Mouse (Mus musculus) heart, embryonic 14.5 days (tissue): ENCODE measurements at regions not wholly inside any gene's neighbourhood (a gene's known extent, or its start where the extent isn't known, plus 50 kb on each side); places are given as distances from the start of the nearest gene placed in this dataset.

ENCODE experiments used
- ATAC-seq: fragments of 200-750 bp; cut with Nextera tagmentation; 2 replicates; pipeline ENCODE4 v1.8.0; 2017; ENCODE audit warnings: low read depth, moderate TSS enrichment; ENCODE audit not compliant: insufficient number of reproducible peaks, insufficient read depth, low FRiP score
- H3K27ac ChIP-seq, 2 experiments: fragments of 200-500 bp in 1 of 2; fragments of 300-500 bp in 1 of 2; sonication (generic) in 1 of 2; replicated peaks in 1 of 2; 2 replicates each; pipeline ENCODE4 v1.5.1; 2012 to 2014; ENCODE audit warnings: low read depth in 2 of 2, low read length in 2 of 2, control low read depth in 1 of 2, mild to moderate bottlenecking in 1 of 2, mixed read lengths in 1 of 2; ENCODE audit not compliant: control insufficient read depth in 1 of 2, insufficient read depth in 1 of 2
- H3K27me3 ChIP-seq: fragments of 300-500 bp; sonication (generic); 2 replicates; pipeline ENCODE4 v1.6.1; 2014; ENCODE audit warnings: mild to moderate bottlenecking, low read length, control low read depth; ENCODE audit not compliant: control insufficient read depth, insufficient read depth
- H3K36me3 ChIP-seq: fragments of 300-500 bp; sonication (generic); 2 replicates; pipeline ENCODE4 v1.6.1; 2014; ENCODE audit warnings: mild to moderate bottlenecking, control low read depth, low read length, mixed read lengths; ENCODE audit not compliant: control insufficient read depth, insufficient read depth
- H3K4me1 ChIP-seq, 2 experiments: fragments of 200-500 bp in 1 of 2; fragments of 300-500 bp in 1 of 2; sonication (generic) in 1 of 2; 2 replicates each; pipeline ENCODE4 v1.6.1; 2012 to 2014; ENCODE audit warnings: low read length in 2 of 2, control low read depth in 1 of 2, mixed read lengths in 1 of 2; ENCODE audit not compliant: control insufficient read depth in 2 of 2, insufficient read depth in 2 of 2
- H3K4me2 ChIP-seq: fragments of 300-500 bp; sonication (generic); 2 replicates; pipeline ENCODE4 v1.6.1; 2014; ENCODE audit warnings: mild to moderate bottlenecking, low read length
- H3K4me3 ChIP-seq, 2 experiments: fragments of 200-500 bp in 1 of 2; fragments of 300-500 bp in 1 of 2; sonication (generic) in 1 of 2; 2 replicates each; pipeline ENCODE4 v1.5.1; 2012 to 2014; ENCODE audit warnings: low read length in 2 of 2, mild to moderate bottlenecking in 2 of 2, control low read depth in 1 of 2, low read depth in 1 of 2, moderate library complexity in 1 of 2; ENCODE audit not compliant: control insufficient read depth in 1 of 2, insufficient read depth in 1 of 2
- H3K9ac ChIP-seq: fragments of 300-500 bp; sonication (generic); 2 replicates; pipeline ENCODE4 v1.6.1; 2014; ENCODE audit warnings: mild to moderate bottlenecking, low read length
- H3K9me3 ChIP-seq: fragments of 300-500 bp; sonication (generic); 2 replicates; pipeline ENCODE4 v1.6.1; 2016; ENCODE audit warnings: low read length, control low read depth; ENCODE audit not compliant: control insufficient read depth
- WGBS: fragments of 180-500 bp; shearing (Covaris S2); extraction: QIAGEN DNeasy Blood & Tissue Kit; methylation state at CpG from one replicate; pipeline ENCODE4 v1.1.7; 2014; 5-methylcytosine and 5-hydroxymethylcytosine counted together

DNA sequence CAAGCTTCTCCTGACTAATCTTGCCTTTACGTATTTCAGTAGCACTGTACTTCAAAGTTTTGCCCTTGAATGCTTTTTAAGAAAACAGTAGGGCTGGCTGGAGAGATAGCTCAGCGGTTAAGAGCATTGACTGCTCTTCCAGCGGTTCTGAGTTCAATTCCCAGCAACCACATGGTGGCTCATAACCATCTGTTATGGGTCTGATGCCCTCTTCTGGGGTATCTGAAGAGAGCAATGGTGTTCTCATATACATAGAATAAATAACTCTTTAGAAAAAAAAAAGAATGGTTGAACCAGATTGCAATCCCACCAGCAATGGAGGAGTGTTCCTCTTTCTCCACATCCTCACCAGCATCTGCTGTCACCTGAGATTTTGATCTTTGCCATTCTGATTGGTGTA, 372.6 kb downstream of the Gpat3 start:
- no peak for ATAC-seq
- H3K4me1 ChIP-seq: no peaks in the 10 kb centered on the region
- no peak overlapping the region for H3K4me3 ChIP-seq
- H3K4me2 ChIP-seq: no peak overlapping the region
- no peak overlapping the region for H3K9ac ChIP-seq
- H3K27ac ChIP-seq: no peak overlapping the region
- no peaks in the 10 kb centered on the region for H3K36me3 ChIP-seq
- H3K9me3 ChIP-seq: no peaks in the 10 kb centered on the region
- H3K27me3 ChIP-seq: no peaks in the 10 kb centered on the region
- WGBS: 82% methylated on average over 3 of the region's 3 CpGs

GRCm38 (mm10) chr5:101216837-101217571, 371.5 kb downstream of the Gpat3 start:
- 73% methylated on average over 10 of the region's 10 CpGs for WGBS
- H3K9ac ChIP-seq: no peak overlapping the region
- H3K36me3 ChIP-seq: no peaks in the 10 kb centered on the region
- no peaks in the 10 kb centered on the region for H3K4me1 ChIP-seq
- no peak overlapping the region for H3K4me3 ChIP-seq
- H3K27ac ChIP-seq: no peak overlapping the region
- ATAC-seq: no peak
- H3K4me2 ChIP-seq: no peak overlapping the region
- no peaks in the 10 kb centered on the region for H3K9me3 ChIP-seq
- H3K27me3 ChIP-seq: no peaks in the 10 kb centered on the region

GRCm38 (mm10) chr5:101211974-101212373, 366.5 kb downstream of the Gpat3 start:
- 67% methylated on average over 4 of the region's 4 CpGs for WGBS
- no peak overlapping the region for H3K9ac ChIP-seq
- ATAC-seq: no peak

DNA sequence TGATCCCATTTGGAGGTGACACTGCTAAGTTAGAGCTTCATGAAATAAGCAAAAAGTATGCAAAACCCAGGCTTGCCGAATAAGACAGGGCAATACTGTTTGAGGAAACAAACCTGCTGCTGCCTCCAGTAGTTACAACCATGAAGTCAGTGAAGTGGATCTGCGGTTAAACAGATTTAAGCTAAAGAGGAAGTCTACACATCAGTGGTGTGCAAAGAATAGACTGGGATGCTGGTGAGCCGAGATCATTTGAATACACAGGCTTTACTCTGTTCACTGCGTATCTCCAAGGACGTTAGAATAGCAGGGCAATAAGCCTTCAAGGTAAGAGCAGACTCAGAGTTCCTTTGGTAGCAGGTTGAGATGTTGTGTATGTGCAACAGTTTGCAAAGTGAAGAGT, 362.6 kb downstream of the Gpat3 start:
- Histone ChIP-seq H3K27me3 (no peaks in the 10 kb centered on the region), H3K4me3 (no peak overlapping the region), H3K27ac (no peak overlapping the region), H3K9ac (no peak overlapping the region), H3K9me3 (no peaks in the 10 kb centered on the region), H3K4me2 (no peak overlapping the region), H3K4me1 (no peaks in the 10 kb centered on the region), H3K36me3 (no peaks in the 10 kb centered on the region)
- 80% methylated on average over 5 of the region's 5 CpGs for WGBS
- no peak for ATAC-seq

More at GRCm38 (mm10) chr5:101211974-101212373, 366.5 kb downstream of the Gpat3 start:
- H3K27ac ChIP-seq: no peak overlapping the region
- H3K9me3 ChIP-seq: no peaks in the 10 kb centered on the region
- H3K27me3 ChIP-seq: no peaks in the 10 kb centered on the region
- no peaks in the 10 kb centered on the region for H3K4me1 ChIP-seq
- H3K4me3 ChIP-seq: no peak overlapping the region
- H3K36me3 ChIP-seq: no peaks in the 10 kb centered on the region
- H3K4me2 ChIP-seq: no peak overlapping the region

GRCm38 (mm10) chr5:101195501-101195900, 350.0 kb downstream of the Gpat3 start:
- no peak overlapping the region for H3K9ac ChIP-seq
- no peaks in the 10 kb centered on the region for H3K27me3 ChIP-seq
- no peak overlapping the region for H3K4me2 ChIP-seq
- H3K9me3 ChIP-seq: no peaks in the 10 kb centered on the region
- no peaks in the 10 kb centered on the region for H3K4me1 ChIP-seq
- no peaks in the 10 kb centered on the region for H3K36me3 ChIP-seq
- WGBS: 71% methylated on average over 4 of the region's 4 CpGs
- H3K27ac ChIP-seq: no peak overlapping the region
- no peak overlapping the region for H3K4me3 ChIP-seq
- no peak for ATAC-seq

DNA sequence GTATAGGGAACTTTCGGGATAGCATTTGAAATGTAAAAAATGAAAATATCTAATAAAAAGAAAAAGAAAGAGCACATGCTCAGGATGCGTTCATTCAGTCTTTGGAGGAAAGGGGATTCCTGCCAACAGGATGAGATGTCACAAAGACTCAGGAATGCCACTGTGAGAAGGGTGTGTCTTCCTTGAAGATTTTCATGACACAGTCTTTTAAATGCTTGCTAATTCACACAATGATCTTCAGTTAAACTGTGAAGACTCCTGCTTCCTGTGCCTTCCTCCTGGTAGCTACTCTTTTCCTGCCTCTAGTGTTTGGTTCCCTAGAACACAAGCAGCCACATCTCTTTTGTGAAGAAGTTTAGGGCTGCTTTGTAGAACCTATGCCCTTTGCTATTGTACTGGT, 345.5 kb downstream of the Gpat3 start:
- no peaks in the 10 kb centered on the region for H3K9me3 ChIP-seq
- 81% methylated on average over 2 of the region's 2 CpGs for WGBS
- H3K9ac ChIP-seq: no peak overlapping the region
- H3K36me3 ChIP-seq: no peaks in the 10 kb centered on the region
- H3K4me2 ChIP-seq: no peak overlapping the region
- H3K27ac ChIP-seq: no peak overlapping the region
- no peak for ATAC-seq
- no peak overlapping the region for H3K4me3 ChIP-seq
- H3K27me3 ChIP-seq: no peaks in the 10 kb centered on the region
- no peaks in the 10 kb centered on the region for H3K4me1 ChIP-seq

GRCm38 (mm10) chr5:101173183-101173582, 327.7 kb downstream of the Gpat3 start:
- H3K4me2 ChIP-seq: no peak overlapping the region
- no peaks in the 10 kb centered on the region for H3K9me3 ChIP-seq
- H3K36me3 ChIP-seq: no peaks in the 10 kb centered on the region
- H3K4me3 ChIP-seq: no peak overlapping the region
- peaks cover 0 to 4% of the 10 kb centered on the region in 2 experiments; a peak in 2 of 4 replicates for H3K4me1 ChIP-seq
- WGBS: 56% methylated on average over 9 of the region's 9 CpGs
- H3K9ac ChIP-seq: no peak overlapping the region
- H3K27ac ChIP-seq: no peak overlapping the region
- H3K27me3 ChIP-seq: no peaks in the 10 kb centered on the region
- ATAC-seq: no peak

DNA sequence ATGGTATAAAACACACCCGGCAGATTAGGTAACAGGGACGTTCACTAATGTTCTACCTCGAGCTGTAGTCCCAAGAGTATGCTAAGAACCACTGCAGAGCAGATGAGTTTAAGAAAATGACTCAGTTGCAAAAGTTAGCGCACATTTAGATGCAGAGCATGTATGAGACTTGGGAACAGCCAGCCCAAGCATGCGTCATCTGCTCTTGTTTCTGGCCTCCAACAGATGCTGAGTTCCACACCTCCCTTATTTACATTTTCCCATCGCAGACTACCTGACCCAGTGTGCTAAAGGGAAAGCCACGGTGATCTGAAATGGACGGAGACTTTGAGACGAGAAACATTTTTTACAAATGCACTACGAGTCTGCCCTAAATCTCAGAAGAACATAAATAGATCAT, 327.3 kb downstream of the Gpat3 start:
- ATAC-seq: no peak
- Histone ChIP-seq H3K4me3 (no peak overlapping the region), H3K27ac (no peak overlapping the region), H3K36me3 (no peaks in the 10 kb centered on the region), H3K9ac (no peak overlapping the region), H3K4me2 (no peak overlapping the region), H3K27me3 (no peaks in the 10 kb centered on the region), H3K4me1 (peaks cover 0 to 4% of the 10 kb centered on the region in 2 experiments; a peak in 2 of 4 replicates), H3K9me3 (no peaks in the 10 kb centered on the region)
- WGBS: 74% methylated on average over 10 of the region's 10 CpGs
